Mouse (Mus musculus) frontal cortex, adult 2 months (tissue): ENCODE data around the gene Acads. TPM values are rescaled to one million over a fixed set of nuclear protein-coding genes. Genes with fewer than 3 reads are reported as not detected.
"Not testable (repeated sequence)": the region's sequence is repeated elsewhere in the genome, so short reads cannot be mapped to it uniquely, and the experiment has no call there.

Source experiments
- DNase-seq, 2 experiments: peaks; one replicate each; pipeline ENCODE4 v3.0.0; 2022; ENCODE audit warnings: low spot score in 1 of 2; ENCODE audit errors: extremely low spot score in 1 of 2
- polyA plus RNA-seq: library from polyadenylated mRNA; depleted of rRNA; stranded (reverse); fragments of >200 nt; gene quantifications from 2 replicates; pipeline ENCODE4 v1.2.3, GENCODE M21; 2012

Acads gene
- polyA plus RNA-seq, 1 experiment = 14.9 TPM

- DNase-seq = no peak
Measured at GRCm38 (mm10) chr5:115150991-115151390, 31.8 kb upstream of the Acads start.

- no peak for DNase-seq
Measured at GRCm38 (mm10) chr5:115149675-115150459, 30.7 kb upstream of the Acads start.

GRCm38 (mm10) chr5:115148872-115149271, 29.7 kb upstream of the Acads start:
- not testable (repeated sequence) for DNase-seq

DNA sequence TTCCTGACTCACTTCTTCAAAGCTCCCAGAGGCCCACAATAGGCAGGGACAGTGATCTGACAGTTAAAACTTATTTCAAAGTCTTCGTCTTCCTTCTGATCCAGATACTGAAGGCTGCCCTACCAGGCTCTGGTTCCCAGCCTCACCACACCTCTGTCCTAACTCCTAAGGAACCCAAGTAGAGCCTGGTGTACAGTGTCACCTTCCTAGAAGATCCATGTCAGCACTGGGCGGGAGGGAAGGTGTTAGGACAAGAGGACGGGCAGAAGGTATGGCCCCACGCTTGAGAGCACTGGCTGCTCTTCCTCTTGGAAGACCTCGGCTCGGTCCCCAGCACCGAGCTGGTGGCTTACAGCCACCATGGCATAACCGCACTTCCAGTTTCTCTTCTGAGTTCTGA, 29.2 kb upstream of the Acads start:
- DNase-seq = no peak

DNA sequence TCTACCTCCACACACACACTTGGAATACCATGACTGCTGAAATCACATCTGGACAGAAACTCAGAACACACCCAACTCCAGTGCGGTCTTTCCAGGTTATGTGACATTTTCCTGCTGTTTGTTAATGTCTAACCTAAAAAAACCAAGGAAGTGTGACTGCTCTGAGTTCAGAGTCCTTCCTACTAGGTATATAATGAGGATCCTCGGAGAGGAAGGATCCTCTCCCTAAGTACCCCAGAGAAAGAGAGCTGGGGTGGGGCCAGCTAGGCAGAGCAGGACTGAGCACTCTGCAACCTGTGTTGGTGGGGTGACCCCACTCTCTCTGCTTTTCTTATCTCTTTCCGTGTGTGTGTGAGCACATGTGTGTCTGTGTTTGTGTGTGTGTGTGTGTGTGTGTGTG, 28.2 kb upstream of the Acads start:
- no peak for DNase-seq

DNA sequence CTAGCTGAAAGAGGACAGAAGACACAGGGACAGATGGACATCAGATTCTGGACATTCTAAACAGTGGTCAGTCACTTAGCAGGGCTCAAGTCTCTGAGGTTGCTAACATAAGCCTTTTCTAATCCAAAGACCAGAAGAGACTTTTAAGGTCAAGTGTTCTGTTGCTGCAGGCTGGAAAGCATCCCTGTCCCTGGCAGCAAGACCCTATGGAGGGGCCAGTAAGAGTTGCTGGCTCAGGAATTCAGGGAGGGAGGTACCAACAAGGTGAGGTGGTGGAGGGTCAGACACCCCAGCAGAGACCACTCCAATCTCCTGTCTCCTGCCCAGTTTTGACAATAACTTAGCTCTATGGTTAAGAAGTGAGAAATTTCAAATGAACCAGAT, 27.6 kb upstream of the Acads start:
- no peak for DNase-seq

GRCm38 (mm10) chr5:115145976-115146746, 27.0 kb upstream of the Acads start:
- no peak for DNase-seq

DNA sequence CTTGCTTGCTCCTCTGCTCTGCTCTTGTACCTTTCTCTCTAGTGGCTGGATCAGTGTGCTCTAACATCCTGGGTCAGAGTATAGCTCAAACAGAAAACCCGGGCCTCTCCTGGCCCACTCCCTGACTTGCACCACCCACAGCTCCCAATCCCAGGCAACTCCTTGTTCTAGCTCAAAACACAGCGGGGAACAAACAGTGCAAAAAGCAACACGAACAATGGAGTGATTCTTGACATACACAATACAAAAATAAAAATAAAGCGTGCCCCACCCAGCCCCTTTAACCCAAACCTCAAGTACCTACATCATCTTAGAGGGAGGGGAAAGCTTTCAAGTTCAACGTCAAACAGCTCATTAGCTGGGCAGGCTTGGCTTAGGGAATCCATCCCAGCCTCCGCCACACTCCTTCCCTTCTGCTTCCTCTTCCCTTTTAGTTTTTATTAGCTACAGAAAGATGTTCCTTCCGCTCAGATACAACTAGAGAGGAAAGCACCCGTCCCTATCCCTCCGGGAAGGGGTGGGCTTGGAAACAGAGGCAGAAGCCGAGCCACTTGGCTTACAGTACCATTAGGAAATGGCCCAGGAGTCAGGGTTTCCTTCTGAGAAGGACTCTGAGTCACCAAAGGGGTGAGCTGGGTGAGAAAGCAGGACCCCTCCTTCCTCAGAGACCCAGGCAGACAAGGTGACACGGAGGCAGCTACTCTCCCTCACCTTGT, 26.3 kb upstream of the Acads start:
- no peak for DNase-seq

DNA sequence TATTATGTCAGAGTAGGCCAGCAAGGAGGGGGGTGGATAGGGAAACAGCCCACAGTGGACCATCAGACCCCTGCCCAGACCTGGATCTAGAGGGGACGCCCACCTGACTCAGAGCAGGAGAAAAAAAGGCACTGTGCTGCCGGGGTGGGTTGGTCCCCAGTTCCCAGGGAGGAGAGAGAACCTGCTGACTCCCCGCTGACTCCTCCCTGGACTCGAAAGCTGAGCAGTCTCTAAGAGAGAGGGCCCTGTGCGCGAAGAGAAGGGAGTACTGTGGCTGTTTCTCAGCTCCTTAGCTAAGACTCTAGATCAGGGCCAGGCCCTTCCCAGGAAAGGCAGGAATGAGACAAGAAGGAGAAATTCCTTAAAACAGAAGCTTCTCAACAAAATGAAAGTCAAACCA, 25.3 kb upstream of the Acads start:
- no peak for DNase-seq

DNA sequence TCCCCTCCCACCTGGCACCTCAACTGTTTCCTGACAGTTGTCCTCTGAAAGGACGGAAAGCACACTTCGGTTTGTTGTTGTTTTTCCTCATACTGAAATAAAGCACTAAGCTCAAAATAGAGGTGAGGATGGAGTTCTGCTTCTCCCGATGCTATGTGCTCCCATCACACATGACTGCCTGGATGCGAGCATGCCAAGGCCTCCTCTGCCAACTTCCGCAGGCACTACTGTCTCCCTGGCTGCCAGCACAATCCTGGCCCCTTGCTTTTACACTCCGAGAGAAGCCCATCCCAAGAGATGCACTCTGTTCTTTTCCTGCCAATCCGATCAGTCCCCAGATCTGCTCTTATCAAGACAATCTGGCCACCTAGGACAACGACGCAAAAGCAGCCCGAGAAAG, 24.4 kb upstream of the Acads start:
- DNase-seq = no peak

DNA sequence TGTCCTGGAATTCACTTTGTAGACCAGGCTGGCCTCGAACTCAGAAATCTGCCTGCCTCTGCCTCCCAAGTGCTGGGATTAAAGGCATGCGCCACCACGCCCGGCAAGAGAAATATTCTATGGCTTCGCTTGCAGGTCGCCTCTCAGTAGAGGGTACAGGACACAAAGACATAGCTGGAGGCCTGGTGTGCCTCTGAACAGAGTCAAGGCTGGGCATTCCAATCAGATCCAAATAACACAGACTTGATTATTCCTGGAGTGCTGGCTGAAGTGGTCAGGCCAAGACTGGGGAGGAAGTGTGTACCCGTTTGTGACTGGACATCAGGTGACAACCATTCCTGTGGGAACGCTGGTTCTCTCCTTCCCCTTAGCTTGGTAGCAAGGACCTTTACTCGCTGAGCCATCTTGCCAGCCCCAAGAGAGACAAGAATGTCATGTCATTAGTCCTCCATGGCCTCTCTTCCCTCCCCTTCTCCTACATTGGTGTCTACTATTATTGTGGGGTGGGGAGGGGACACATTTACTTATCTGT, 23.1 kb upstream of the Acads start:
- DNase-seq = no peak

DNA sequence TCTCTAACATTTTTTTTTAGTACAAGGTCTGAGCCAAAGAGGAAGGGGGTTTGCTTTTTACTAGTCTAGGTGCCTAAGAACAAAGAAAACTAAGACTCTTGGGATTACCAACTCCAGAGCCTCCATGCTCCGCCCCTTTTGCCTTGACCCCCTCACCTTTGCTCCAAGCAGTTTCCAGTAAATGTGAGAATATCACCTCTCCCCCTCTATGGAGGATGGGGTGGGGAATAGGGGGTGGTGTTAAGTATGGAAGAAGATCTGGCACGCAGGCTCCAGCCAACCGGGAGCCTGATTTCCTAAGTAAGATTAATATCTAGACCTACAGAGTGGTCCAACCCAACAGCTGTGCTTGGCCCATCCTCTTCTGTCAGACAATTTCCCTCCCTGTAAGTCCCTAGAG, 21.6 kb upstream of the Acads start:
- no peak for DNase-seq

DNA sequence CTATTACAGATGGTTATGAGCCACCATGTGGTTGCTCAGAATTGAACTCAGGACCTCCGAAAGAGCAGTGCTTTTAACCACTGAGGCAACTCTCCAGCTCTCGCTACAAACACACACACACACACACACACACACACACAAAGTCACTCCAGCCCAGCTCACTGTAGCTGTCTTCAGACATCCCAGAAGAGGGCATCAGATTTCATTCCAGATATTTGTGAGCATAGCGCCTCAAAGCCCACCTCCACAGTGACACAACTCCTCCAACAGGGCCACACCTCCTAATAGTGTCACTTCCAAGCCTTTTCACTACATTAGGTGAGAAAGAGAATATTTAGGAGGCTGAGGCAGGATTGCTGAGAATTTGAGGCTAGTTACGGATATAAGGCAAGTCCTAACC, 20.0 kb upstream of the Acads start:
- no peak for DNase-seq

GRCm38 (mm10) chr5:115134234-115135165, 15.4 kb upstream of the Acads start, which contains the start of gene Unc119b:
Unc119b (minus strand) TSS chr5:115134975.
- DNase-seq = peak; percentile 51 to 89

- DNase-seq = no peak
Measured at GRCm38 (mm10) chr5:115133358-115134066, 14.4 kb upstream of the Acads start.

GRCm38 (mm10) chr5:115132465-115132864, 13.3 kb upstream of the Acads start:
- DNase-seq = no peak

- DNase-seq = no peak
Measured at GRCm38 (mm10) chr5:115129328-115129727, 10.2 kb upstream of the Acads start.

GRCm38 (mm10) chr5:115127421-115128179, 8.5 kb upstream of the Acads start:
- no peak for DNase-seq
